Mouse (Mus musculus): Measurements from ENCODE around the gene Prr14l. TPM values are rescaled to one million over a fixed set of nuclear protein-coding genes. Genes with fewer than 3 reads are reported as not detected.
"Not testable (repeated sequence)": the region's sequence is repeated elsewhere in the genome, so short reads cannot be mapped to it uniquely, and the experiment has no call there.

Prr14l gene
- polyA plus RNA-seq, 1 experiment from 2014 or later = 14.1 TPM

GRCm38 (mm10) chr5:32861082-32861481 is 7.0 kb upstream of the Prr14l start:
- H3K9ac ChIP-seq (ENCODE audit: low read length) = no peak overlapping the region
- no peaks in the 10 kb centered on the region for H3K27me3 ChIP-seq (ENCODE audit: control insufficient read depth, insufficient read depth, low read length)
- no peaks in the 10 kb centered on the region for H3K9me3 ChIP-seq (ENCODE audit: control insufficient read depth, low read length)
- ATAC-seq (ENCODE audit: insufficient number of reproducible peaks, insufficient read depth, low FRiP score, low read depth) = no peak
- H3K27ac ChIP-seq (replicated peaks in 1 of 2; ENCODE audit: control insufficient read depth in 1 of 2, insufficient read depth in 1 of 2, low read depth in 2 of 2, low read length in 2 of 2) = no peak overlapping the region
- WGBS = 87% methylated on average over 1 of the region's 1 CpGs
- H3K4me1 ChIP-seq (ENCODE audit: control insufficient read depth in 2 of 2, insufficient read depth in 2 of 2, low read length in 2 of 2) = 0 out of 4 replicates have a peak, but pooled peaks cover 0 to 5% of the 10 kb centered on the region in 2 experiments
- H3K4me3 ChIP-seq (ENCODE audit: control insufficient read depth in 1 of 2, insufficient read depth in 1 of 2, low read depth in 1 of 2, low read length in 2 of 2) = no peak overlapping the region
- no peak overlapping the region for H3K4me2 ChIP-seq (ENCODE audit: low read length)
- H3K36me3 ChIP-seq (ENCODE audit: control insufficient read depth, insufficient read depth, low read length) = peaks cover 3% of the 10 kb centered on the region; the same call in 1 of the 2 replicates

DNA sequence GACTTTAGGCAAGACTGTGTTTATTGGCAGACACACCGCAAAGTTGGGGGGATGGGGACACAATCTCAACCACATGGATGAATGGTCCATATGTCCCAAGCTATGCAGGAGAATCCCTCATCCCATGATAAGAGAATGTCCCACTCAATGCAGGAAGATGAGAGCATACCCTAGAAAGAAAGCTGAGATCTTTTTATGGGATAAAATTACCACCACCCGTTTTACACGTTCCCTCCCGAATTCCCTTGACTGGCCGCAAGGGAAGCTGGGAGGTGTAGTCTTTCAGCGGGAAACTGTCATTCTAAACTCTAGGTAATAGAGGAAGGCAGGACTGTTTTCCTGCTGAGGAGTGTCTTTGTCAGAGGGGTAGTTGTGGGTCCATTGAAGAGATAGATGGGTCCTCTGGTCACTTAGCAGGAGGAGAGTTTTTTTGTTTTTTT is 3.7 kb upstream of the Prr14l start:
- Histone ChIP-seq H3K9ac (ENCODE audit: low read length) (peak overlapping the region; percentile 72), H3K36me3 (ENCODE audit: control insufficient read depth, insufficient read depth, low read length) (no peaks in the 10 kb centered on the region), H3K27me3 (ENCODE audit: control insufficient read depth, insufficient read depth, low read length) (no peaks in the 10 kb centered on the region), H3K9me3 (ENCODE audit: control insufficient read depth, low read length) (no peaks in the 10 kb centered on the region), H3K27ac (replicated peaks in 1 of 2; ENCODE audit: control insufficient read depth in 1 of 2, insufficient read depth in 1 of 2, low read depth in 2 of 2, low read length in 2 of 2) (peak overlapping the region; percentile 7 to 37; a peak in 2 of 4 replicates), H3K4me1 (ENCODE audit: control insufficient read depth in 2 of 2, insufficient read depth in 2 of 2, low read length in 2 of 2) (peaks cover 0 to 5% of the 10 kb centered on the region in 2 experiments; a peak in 1 of 4 replicates), H3K4me3 (ENCODE audit: control insufficient read depth in 1 of 2, insufficient read depth in 1 of 2, low read depth in 1 of 2, low read length in 2 of 2) (peak overlapping the region; percentile 46 to 52), H3K4me2 (ENCODE audit: low read length) (peak overlapping the region; percentile 72)
- WGBS = 4% methylated on average over 6 of the region's 6 CpGs
- ATAC-seq (ENCODE audit: insufficient number of reproducible peaks, insufficient read depth, low FRiP score, low read depth) = no peak

DNA sequence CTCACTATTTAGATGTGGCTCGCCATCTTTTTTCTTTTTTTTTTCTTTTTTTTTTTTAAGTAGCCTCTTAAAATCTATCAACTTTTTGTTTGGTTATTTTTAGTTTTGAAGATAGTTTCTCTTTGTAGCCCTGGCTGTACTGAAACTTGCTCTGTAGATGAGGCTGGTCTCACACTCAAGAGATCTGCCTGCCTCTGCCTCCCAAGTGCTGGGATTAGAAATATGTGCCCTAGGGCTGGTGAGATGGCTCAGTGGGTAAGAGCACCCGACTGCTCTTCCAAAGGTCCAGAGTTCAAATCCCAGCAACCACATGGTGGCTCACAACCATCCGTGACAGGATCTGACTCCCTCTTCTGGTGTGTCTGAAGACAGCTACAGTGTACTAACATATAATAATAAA is 1.2 kb upstream of the Prr14l start:
- ATAC-seq (ENCODE audit: insufficient number of reproducible peaks, insufficient read depth, low FRiP score, low read depth); H3K9me3 ChIP-seq (ENCODE audit: control insufficient read depth, low read length); H3K4me3 ChIP-seq (ENCODE audit: control insufficient read depth in 1 of 2, insufficient read depth in 1 of 2, low read depth in 1 of 2, low read length in 2 of 2); H3K27me3 ChIP-seq (ENCODE audit: control insufficient read depth, insufficient read depth, low read length); H3K4me2 ChIP-seq (ENCODE audit: low read length); H3K27ac ChIP-seq (replicated peaks in 1 of 2; ENCODE audit: control insufficient read depth in 1 of 2, insufficient read depth in 1 of 2, low read depth in 2 of 2, low read length in 2 of 2); H3K9ac ChIP-seq (ENCODE audit: low read length): not testable (repeated sequence)
- peaks cover 3 to 26% of the 10 kb centered on the region in 2 experiments; a peak in 3 of 4 replicates for H3K4me1 ChIP-seq (ENCODE audit: control insufficient read depth in 2 of 2, insufficient read depth in 2 of 2, low read length in 2 of 2)
- WGBS = 91% methylated on average over 2 of the region's 3 CpGs
- H3K36me3 ChIP-seq (ENCODE audit: control insufficient read depth, insufficient read depth, low read length) = peaks cover 14% of the 10 kb centered on the region

- no peak overlapping the region; the same call in 1 of the 2 replicates for H3K9ac ChIP-seq (ENCODE audit: low read length)
These were observed 762 bp upstream of the Prr14l start for GRCm38 (mm10) chr5:32854818-32855217.

DNA sequence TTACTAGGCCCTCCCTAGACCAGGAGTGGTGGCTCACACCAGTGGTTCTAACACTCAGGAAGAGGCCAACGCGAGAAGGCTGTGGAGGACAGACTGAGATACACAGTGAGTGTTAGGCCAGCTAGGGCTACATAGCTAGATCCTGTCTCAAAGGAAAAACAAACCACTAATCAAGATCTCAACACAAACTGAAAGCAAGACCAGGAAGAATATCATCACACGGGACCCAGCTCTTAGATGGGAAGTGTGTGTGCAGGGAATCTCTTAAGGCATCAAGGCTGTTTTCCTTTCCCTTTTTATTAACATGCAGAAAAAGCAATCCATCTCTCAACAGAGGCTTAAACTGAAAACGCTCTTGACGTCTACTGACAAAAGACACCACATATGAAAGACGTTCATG is 2.0 kb downstream of the Prr14l start:
- no peaks in the 10 kb centered on the region for H3K27me3 ChIP-seq (ENCODE audit: control insufficient read depth, insufficient read depth, low read length)
- H3K9ac ChIP-seq (ENCODE audit: low read length) = peak overlapping the region; percentile 18; the same call in 1 of the 2 replicates
- H3K4me2 ChIP-seq (ENCODE audit: low read length) = peak overlapping the region; percentile 71
- peaks cover 3 to 26% of the 10 kb centered on the region in 2 experiments; a peak in 3 of 4 replicates for H3K4me1 ChIP-seq (ENCODE audit: control insufficient read depth in 2 of 2, insufficient read depth in 2 of 2, low read length in 2 of 2)
- no peak for ATAC-seq (ENCODE audit: insufficient number of reproducible peaks, insufficient read depth, low FRiP score, low read depth)
- H3K27ac ChIP-seq (replicated peaks in 1 of 2; ENCODE audit: control insufficient read depth in 1 of 2, insufficient read depth in 1 of 2, low read depth in 2 of 2, low read length in 2 of 2) = 0 out of 4 replicates have a peak overlapping the region, but pooled peaks of 1 of the 2 experiments have one; percentile 8
- 39% methylated on average over 6 of the region's 6 CpGs for WGBS
- no peaks in the 10 kb centered on the region for H3K9me3 ChIP-seq (ENCODE audit: control insufficient read depth, low read length)
- peak overlapping the region in 1 of 2 experiments; percentile 81; a peak in 1 of 4 replicates for H3K4me3 ChIP-seq (ENCODE audit: control insufficient read depth in 1 of 2, insufficient read depth in 1 of 2, low read depth in 1 of 2, low read length in 2 of 2)
- peaks cover 15% of the 10 kb centered on the region for H3K36me3 ChIP-seq (ENCODE audit: control insufficient read depth, insufficient read depth, low read length)

More at GRCm38 (mm10) chr5:32854818-32855217, 762 bp upstream of the Prr14l start:
- H3K9me3 ChIP-seq (ENCODE audit: control insufficient read depth, low read length) = no peaks in the 10 kb centered on the region
- WGBS = 87% methylated on average over 4 of the region's 4 CpGs
- H3K27ac ChIP-seq (replicated peaks in 1 of 2; ENCODE audit: control insufficient read depth in 1 of 2, insufficient read depth in 1 of 2, low read depth in 2 of 2, low read length in 2 of 2) = peak overlapping the region in 1 of 2 experiments; percentile 84; a peak in 1 of 4 replicates
- no peak overlapping the region for H3K4me2 ChIP-seq (ENCODE audit: low read length)
- peaks cover 15% of the 10 kb centered on the region for H3K36me3 ChIP-seq (ENCODE audit: control insufficient read depth, insufficient read depth, low read length)
- H3K4me3 ChIP-seq (ENCODE audit: control insufficient read depth in 1 of 2, insufficient read depth in 1 of 2, low read depth in 1 of 2, low read length in 2 of 2) = no peak overlapping the region
- peaks cover 3 to 26% of the 10 kb centered on the region in 2 experiments; a peak in 3 of 4 replicates for H3K4me1 ChIP-seq (ENCODE audit: control insufficient read depth in 2 of 2, insufficient read depth in 2 of 2, low read length in 2 of 2)
- H3K27me3 ChIP-seq (ENCODE audit: control insufficient read depth, insufficient read depth, low read length) = no peaks in the 10 kb centered on the region
- no peak for ATAC-seq (ENCODE audit: insufficient number of reproducible peaks, insufficient read depth, low FRiP score, low read depth)

DNA sequence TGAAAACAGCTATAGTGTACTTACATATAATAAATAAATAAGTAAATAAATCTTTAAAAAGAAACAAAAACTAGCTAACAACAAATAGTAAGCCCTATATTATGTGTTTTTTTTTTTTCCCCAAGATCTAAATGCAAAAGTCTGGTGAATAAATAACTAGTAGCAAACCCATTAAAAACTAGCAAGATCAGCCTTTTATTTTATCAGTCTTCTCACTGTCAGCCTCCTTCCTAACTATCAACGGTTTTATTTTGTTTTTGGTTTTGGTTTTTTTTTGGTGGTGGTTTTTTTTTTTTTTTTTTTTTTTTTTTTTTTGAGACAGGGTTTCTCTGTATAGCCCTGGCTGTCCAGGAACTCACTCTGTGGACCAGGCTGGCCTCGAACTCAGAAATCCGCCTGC is 4.5 kb downstream of the Prr14l start:
- peaks cover 3 to 26% of the 10 kb centered on the region in 2 experiments; a peak in 3 of 4 replicates for H3K4me1 ChIP-seq (ENCODE audit: control insufficient read depth in 2 of 2, insufficient read depth in 2 of 2, low read length in 2 of 2)
- H3K9ac ChIP-seq (ENCODE audit: low read length); ATAC-seq (ENCODE audit: insufficient number of reproducible peaks, insufficient read depth, low FRiP score, low read depth); H3K9me3 ChIP-seq (ENCODE audit: control insufficient read depth, low read length); H3K27me3 ChIP-seq (ENCODE audit: control insufficient read depth, insufficient read depth, low read length); H3K4me2 ChIP-seq (ENCODE audit: low read length); H3K4me3 ChIP-seq (ENCODE audit: control insufficient read depth in 1 of 2, insufficient read depth in 1 of 2, low read depth in 1 of 2, low read length in 2 of 2); H3K27ac ChIP-seq (replicated peaks in 1 of 2; ENCODE audit: control insufficient read depth in 1 of 2, insufficient read depth in 1 of 2, low read depth in 2 of 2, low read length in 2 of 2): not testable (repeated sequence)
- 90% methylated on average over 3 of the region's 3 CpGs for WGBS
- H3K36me3 ChIP-seq (ENCODE audit: control insufficient read depth, insufficient read depth, low read length) = peaks cover 26% of the 10 kb centered on the region

- WGBS = 93% methylated on average over 3 of the region's 3 CpGs
- no peak for ATAC-seq (ENCODE audit: insufficient number of reproducible peaks, insufficient read depth, low FRiP score, low read depth)
- H3K4me3 ChIP-seq (ENCODE audit: control insufficient read depth in 1 of 2, insufficient read depth in 1 of 2, low read depth in 1 of 2, low read length in 2 of 2) = no peak overlapping the region
- peaks cover 3 to 26% of the 10 kb centered on the region in 2 experiments; a peak in 3 of 4 replicates for H3K4me1 ChIP-seq (ENCODE audit: control insufficient read depth in 2 of 2, insufficient read depth in 2 of 2, low read length in 2 of 2)
- no peaks in the 10 kb centered on the region for H3K27me3 ChIP-seq (ENCODE audit: control insufficient read depth, insufficient read depth, low read length)
- H3K27ac ChIP-seq (replicated peaks in 1 of 2; ENCODE audit: control insufficient read depth in 1 of 2, insufficient read depth in 1 of 2, low read depth in 2 of 2, low read length in 2 of 2) = no peak overlapping the region
- no peaks in the 10 kb centered on the region for H3K9me3 ChIP-seq (ENCODE audit: control insufficient read depth, low read length)
- H3K4me2 ChIP-seq (ENCODE audit: low read length) = no peak overlapping the region
- no peak overlapping the region for H3K9ac ChIP-seq (ENCODE audit: low read length)
- H3K36me3 ChIP-seq (ENCODE audit: control insufficient read depth, insufficient read depth, low read length) = peaks cover 30% of the 10 kb centered on the region
These were observed 4.9 kb downstream of the Prr14l start for GRCm38 (mm10) chr5:32849178-32849577.

GRCm38 (mm10) chr5:32840029-32840428 is 14.0 kb downstream of the Prr14l start:
- Histone ChIP-seq H3K4me3 (ENCODE audit: control insufficient read depth in 1 of 2, insufficient read depth in 1 of 2, low read depth in 1 of 2, low read length in 2 of 2) (no peak overlapping the region), H3K27ac (replicated peaks in 1 of 2; ENCODE audit: control insufficient read depth in 1 of 2, insufficient read depth in 1 of 2, low read depth in 2 of 2, low read length in 2 of 2) (no peak overlapping the region), H3K9me3 (ENCODE audit: control insufficient read depth, low read length) (no peaks in the 10 kb centered on the region), H3K4me2 (ENCODE audit: low read length) (no peak overlapping the region), H3K36me3 (ENCODE audit: control insufficient read depth, insufficient read depth, low read length) (peaks cover 96% of the 10 kb centered on the region), H3K27me3 (ENCODE audit: control insufficient read depth, insufficient read depth, low read length) (no peaks in the 10 kb centered on the region), H3K9ac (ENCODE audit: low read length) (no peak overlapping the region), H3K4me1 (ENCODE audit: control insufficient read depth in 2 of 2, insufficient read depth in 2 of 2, low read length in 2 of 2) (no peaks in the 10 kb centered on the region)
- no peak for ATAC-seq (ENCODE audit: insufficient number of reproducible peaks, insufficient read depth, low FRiP score, low read depth)
- 98% methylated on average over 2 of the region's 2 CpGs for WGBS
